Mouse (Mus musculus) CH12.LX (cell line): ENCODE data around the gene Plekha6. TPM values are rescaled to one million over a fixed set of nuclear protein-coding genes. Genes with fewer than 3 reads are reported as not detected.

ENCODE experiments used
- DNase-seq: peaks from one replicate; pipeline ENCODE4 v3.0.0-alpha.2; 2013; ENCODE audit errors: extremely low read depth
- H3K27ac ChIP-seq: 2 replicates; pipeline ENCODE4 v1.5.1; 2012; ENCODE audit warnings: low read depth, mild to moderate bottlenecking, control low read depth, moderate library complexity; ENCODE audit not compliant: insufficient read depth
- H3K27me3 ChIP-seq: replicated peaks from 2 replicates; pipeline ENCODE3; 2012; ENCODE audit warnings: inconsistent platforms
- H3K36me3 ChIP-seq, 2 experiments: replicated peaks in 1 of 2; 2 replicates each; pipeline versions ENCODE3 to v1.6.1; 2012; ENCODE audit warnings: inconsistent platforms in 1 of 2, low read length in 1 of 2, mild to moderate bottlenecking in 1 of 2, mixed read lengths in 1 of 2, moderate library complexity in 1 of 2; ENCODE audit not compliant: control insufficient read depth in 1 of 2, insufficient read depth in 1 of 2
- H3K4me1 ChIP-seq, 2 experiments: 2 replicates each; pipeline ENCODE4 v1.6.1; 2012; ENCODE audit warnings: inconsistent platforms in 1 of 2, moderate library complexity in 1 of 2; ENCODE audit not compliant: insufficient read depth in 2 of 2, control insufficient read depth in 1 of 2
- H3K4me2 ChIP-seq: 2 replicates; pipeline ENCODE4 v1.6.1; 2012; ENCODE audit warnings: low read depth, mild to moderate bottlenecking, control low read depth; ENCODE audit not compliant: poor library complexity, insufficient read depth, severe bottlenecking
- H3K4me3 ChIP-seq, 3 experiments: fragments of 150-350 bp in 1 of 3; sonication (generic) in 1 of 3; replicated peaks in 1 of 3; 2 replicates each; pipeline versions ENCODE3 to v1.5.1; 2011 to 2012; ENCODE audit warnings: low read depth in 2 of 3, low read length in 2 of 3, mild to moderate bottlenecking in 2 of 3, moderate library complexity in 2 of 3, control low read depth in 1 of 3, improper control_type of control experiment in 1 of 3, inconsistent platforms in 1 of 3, mixed read lengths in 1 of 3; ENCODE audit not compliant: poor library complexity in 1 of 3
- H3K79me2 ChIP-seq: replicated peaks from 2 replicates; pipeline ENCODE4 v1.6.1; 2012; ENCODE audit warnings: mild to moderate bottlenecking, moderate library complexity; ENCODE audit not compliant: control insufficient read depth, poor library complexity, insufficient read depth, severe bottlenecking; ENCODE audit errors: extremely low read depth
- H3K9ac ChIP-seq: 2 replicates; pipeline ENCODE4 v1.6.1; 2012; ENCODE audit warnings: low read depth, mild to moderate bottlenecking, control low read depth, moderate library complexity; ENCODE audit not compliant: insufficient read depth
- H3K9me3 ChIP-seq: replicated peaks from 2 replicates; pipeline ENCODE3; 2012; ENCODE audit warnings: low read length, inconsistent platforms, mixed read lengths
- BHLHE40 ChIP-seq: IDR thresholded peaks from 2 replicates; pipeline ENCODE4 v1.6.1; 2011; ENCODE audit warnings: mild to moderate bottlenecking, low read depth, low read length, improper control_type of control experiment
- CHD1 ChIP-seq: IDR thresholded peaks from 2 replicates; pipeline ENCODE4 v1.6.1; 2012; ENCODE audit warnings: low read depth, low read length, improper control_type of control experiment, inconsistent platforms
- CHD2 ChIP-seq: IDR thresholded peaks from 2 replicates; pipeline ENCODE4 v1.6.1; 2011; ENCODE audit warnings: low read length, improper control_type of control experiment
- CTCF ChIP-seq, 2 experiments: IDR thresholded peaks in 1 of 2; conservative IDR thresholded peaks in 1 of 2; 2 replicates each; pipeline ENCODE4 v1.5.1; 2011 to 2012; ENCODE audit warnings: low read depth in 2 of 2, low read length in 2 of 2, improper control_type of control experiment in 1 of 2, inconsistent platforms in 1 of 2, mild to moderate bottlenecking in 1 of 2, moderate library complexity in 1 of 2
- E2F4 ChIP-seq: IDR thresholded peaks from 2 replicates; pipeline ENCODE4 v1.6.1; 2011; ENCODE audit warnings: low read depth, low read length, improper control_type of control experiment; ENCODE audit not compliant: insufficient replicate concordance
- EP300 ChIP-seq: IDR thresholded peaks from 2 replicates; pipeline ENCODE4 v1.6.1; 2011; ENCODE audit warnings: low read length, improper control_type of control experiment
- GABPA ChIP-seq: IDR thresholded peaks from 2 replicates; pipeline ENCODE4 v1.6.1; 2012; ENCODE audit warnings: low read depth, low read length, improper control_type of control experiment, inconsistent platforms; ENCODE audit not compliant: insufficient replicate concordance
- HCFC1 ChIP-seq: IDR thresholded peaks from 2 replicates; pipeline ENCODE4 v1.6.1; 2012; ENCODE audit warnings: low read depth, mild to moderate bottlenecking, inconsistent platforms, low read length, improper control_type of control experiment
- IRF4 ChIP-seq: IDR thresholded peaks from 2 replicates; pipeline ENCODE4 v1.6.1; 2014; ENCODE audit warnings: low read depth, mild to moderate bottlenecking, inconsistent platforms, low read length, improper control_type of control experiment
- MAFK ChIP-seq: IDR thresholded peaks from 2 replicates; pipeline ENCODE4 v1.6.1; 2011; ENCODE audit warnings: low read length, improper control_type of control experiment; ENCODE audit not compliant: insufficient replicate concordance
- MAX ChIP-seq: IDR thresholded peaks from 2 replicates; pipeline ENCODE4 v1.6.1; 2011; ENCODE audit warnings: low read length, improper control_type of control experiment
- MYC ChIP-seq: IDR thresholded peaks from 2 replicates; pipeline ENCODE4 v1.6.1; 2011; ENCODE audit warnings: low read depth, mild to moderate bottlenecking, improper control_type of control experiment, low read length
- NELFE ChIP-seq: IDR thresholded peaks from 2 replicates; pipeline ENCODE4 v1.6.1; 2011; ENCODE audit warnings: low read depth, low read length, improper control_type of control experiment
- NRF1 ChIP-seq: IDR thresholded peaks from 2 replicates; pipeline ENCODE4 v1.6.1; 2014; ENCODE audit warnings: low read depth, mild to moderate bottlenecking, inconsistent platforms, low read length, improper control_type of control experiment, moderate library complexity
- RAD21 ChIP-seq: IDR thresholded peaks from 2 replicates; pipeline ENCODE4 v1.6.1; 2011; ENCODE audit warnings: low read depth, mild to moderate bottlenecking, low read length, improper control_type of control experiment, moderate library complexity
- SIN3A ChIP-seq: IDR thresholded peaks from 2 replicates; pipeline ENCODE4 v1.6.1; 2012; ENCODE audit warnings: low read length, improper control_type of control experiment, inconsistent platforms
- SMC3 ChIP-seq: IDR thresholded peaks from 2 replicates; pipeline ENCODE4 v1.6.1; 2011; ENCODE audit warnings: low read depth, low read length, improper control_type of control experiment
- TBP ChIP-seq: conservative IDR thresholded peaks from 2 replicates; pipeline ENCODE4 v1.6.1; 2011; ENCODE audit warnings: low read depth, low read length, improper control_type of control experiment
- TCF12 ChIP-seq: IDR thresholded peaks from 2 replicates; pipeline ENCODE4 v1.6.1; 2014; ENCODE audit warnings: low read depth, mild to moderate bottlenecking, inconsistent platforms, low read length, improper control_type of control experiment
- USF1 ChIP-seq: IDR thresholded peaks from 2 replicates; pipeline ENCODE4 v1.6.1; 2014; ENCODE audit warnings: low read depth, mild to moderate bottlenecking, inconsistent platforms, low read length, improper control_type of control experiment
- ZKSCAN1 ChIP-seq: IDR thresholded peaks from 2 replicates; pipeline ENCODE4 v1.6.1; 2012; ENCODE audit warnings: low read depth, inconsistent platforms, low read length, improper control_type of control experiment, borderline replicate concordance
- ZNF384 ChIP-seq: IDR thresholded peaks from 2 replicates; pipeline ENCODE4 v1.6.1; 2012; ENCODE audit warnings: low read depth, low read length, improper control_type of control experiment, inconsistent platforms
- dilution Hi-C: fragments of 300-500 bp; cut with MboI; formaldehyde crosslinking; loops from 2 replicates; pipeline ENCODE4 v1.14.3; 2020; ENCODE audit warnings: low sequenced_read_pairs; ENCODE audit not compliant: extremely low pct_unique_long_range_greater_than_20kb, extremely low pct_ligation_motif_present
- in situ Hi-C: fragments of 300-500 bp; cut with MboI; formaldehyde crosslinking; loops from 3 replicates; pipeline ENCODE4 v1.14.3; 2019; ENCODE audit warnings: low sequenced_read_pairs, low pct_ligation_motif_present, low pct_unique_long_range_greater_than_20kb, mixed read lengths
- polyA plus RNA-seq: library from polyadenylated mRNA; unstranded; fragments of >175 nt; gene quantifications from 2 replicates; pipeline ENCODE4 v1.2.1, GENCODE M21; 2012; ENCODE audit warnings: low read depth; ENCODE audit not compliant: insufficient read length
- total RNA-seq, 2 experiments: library from RNA; depleted of rRNA; stranded (reverse); fragments of 300-350 nt in 1 of 2; fragments of >200 nt in 1 of 2; gene quantifications; 2 replicates each; pipeline ENCODE4 v1.2.3; 2012 to 2014

The Plekha6 gene
- total and polyA plus RNA-seq, 3 experiments: 0.07 TPM; not detected in 2

GRCm38 (mm10) chr1:133268503-133268902 lies 104.5 kb downstream of the Plekha6 start:
- dilution Hi-C loops (no loop called here), in situ Hi-C loops (no loop called here)
- Histone ChIP-seq H3K4me2 (no peak overlapping the region), H3K9ac (no peak overlapping the region), H3K27ac (no peak overlapping the region), H3K79me2 (no peaks in the 10 kb centered on the region), H3K9me3 (no peaks in the 10 kb centered on the region), H3K36me3 (no peaks in the 10 kb centered on the region), H3K27me3 (peaks cover 97% of the 10 kb centered on the region), H3K4me3 (no peak overlapping the region), H3K4me1 (peaks cover 4 to 9% of the 10 kb centered on the region in 2 experiments; a peak in 2 of 4 replicates)
- no peak for DNase-seq
- TF ChIP-seq SMC3 (peak; percentile 22; the same call in 1 of the 2 replicates), CTCF (conservative IDR thresholded peaks at IDR 0.05 in 1 of 2, IDR thresholded peaks at IDR 0.05 in 1 of 2; ENCODE audit: low read depth in 2 of 2, low read length in 2 of 2) (peak in 1 of 2 experiments; percentile 27; a peak in 2 of 4 replicates), NRF1 (no peak)

GRCm38 (mm10) chr1:133270336-133270735 lies 106.3 kb downstream of the Plekha6 start:
- TF ChIP-seq HCFC1: no peak
- peak; percentile 44; the same call in 1 of the 2 replicates for TF ChIP-seq IRF4
- no peak for TF ChIP-seq SIN3A
- H3K4me3 ChIP-seq: no peak overlapping the region
- peaks cover 4 to 9% of the 10 kb centered on the region in 2 experiments; a peak in 2 of 4 replicates for H3K4me1 ChIP-seq
- no peak overlapping the region for H3K4me2 ChIP-seq
- H3K9me3 ChIP-seq: no peaks in the 10 kb centered on the region
- no peak for DNase-seq
- H3K79me2 ChIP-seq: no peaks in the 10 kb centered on the region
- peaks cover 97% of the 10 kb centered on the region for H3K27me3 ChIP-seq
- dilution Hi-C loops: no loop called here
- H3K36me3 ChIP-seq: no peaks in the 10 kb centered on the region
- H3K9ac ChIP-seq: no peak overlapping the region
- in situ Hi-C loops: no loop called here
- no peak overlapping the region for H3K27ac ChIP-seq

GRCm38 (mm10) chr1:133274163-133274562 lies 110.2 kb downstream of the Plekha6 start:
- Histone ChIP-seq H3K79me2 (no peaks in the 10 kb centered on the region), H3K4me2 (no peak overlapping the region), H3K27ac (no peak overlapping the region), H3K9ac (no peak overlapping the region), H3K36me3 (no peaks in the 10 kb centered on the region), H3K4me3 (no peak overlapping the region), H3K9me3 (no peaks in the 10 kb centered on the region)
- dilution Hi-C loops: no loop called here
- TF ChIP-seq MAFK: no peak
- no peak for TF ChIP-seq EP300
- TF ChIP-seq CHD1: no peak
- TF ChIP-seq ZKSCAN1: no peak
- TF ChIP-seq RAD21: no peak
- no peak for TF ChIP-seq E2F4
- no peak for TF ChIP-seq NELFE
- TF ChIP-seq BHLHE40: no peak
- TF ChIP-seq MAX: no peak
- no peak for TF ChIP-seq TCF12
- no peak for TF ChIP-seq IRF4
- no peak for TF ChIP-seq USF1
- TF ChIP-seq TBP: no peak
- no peak for TF ChIP-seq ZNF384
- TF ChIP-seq GABPA: no peak
- no peak for TF ChIP-seq HCFC1
- no peak for TF ChIP-seq CHD2
- no peak for TF ChIP-seq MYC
- TF ChIP-seq, all 38 proteins: peak for 0
- Histone ChIP-seq H3K27me3 (peaks cover 96% of the 10 kb centered on the region), H3K4me1 (peaks cover 4 to 9% of the 10 kb centered on the region in 2 experiments; a peak in 2 of 4 replicates)
- in situ Hi-C loops: no loop called here
- no peak for DNase-seq
